Mouse (Mus musculus): ENCODE measurements around the gene Bbx. TPM values are rescaled to one million over a fixed set of nuclear protein-coding genes. Genes with fewer than 3 reads are reported as not detected.

The Bbx gene
- polyA plus RNA-seq, 1 experiment from 2014 or later, result 37.5 TPM

DNA sequence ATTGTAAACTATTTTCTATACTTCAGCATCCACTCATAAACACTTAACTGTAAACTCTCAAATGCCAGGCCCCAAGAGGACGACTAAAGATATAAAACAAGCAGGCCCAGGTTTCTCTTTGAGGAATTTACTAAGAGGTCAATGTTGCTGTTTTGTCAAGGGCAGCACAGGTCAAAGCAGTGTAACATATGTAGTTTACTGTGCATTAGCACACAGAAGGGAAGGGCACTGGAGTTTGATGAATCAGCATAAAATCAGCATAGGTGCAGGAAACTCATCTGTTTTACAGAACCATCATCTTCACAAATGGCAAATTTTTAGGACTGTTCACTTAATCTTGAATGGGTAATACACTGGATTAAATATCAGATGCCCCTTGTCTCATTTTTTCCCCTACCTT, 205.9 kb downstream of the Bbx start:
- no peaks in the 10 kb centered on the region for H3K36me3 ChIP-seq (ENCODE audit: control insufficient read depth, insufficient read depth, low read length)
- DNase-seq (ENCODE audit: low spot score) (no peak), ATAC-seq (ENCODE audit: insufficient number of reproducible peaks, low FRiP score, low TSS enrichment, low read depth) (no peak)
- no peak overlapping the region for H3K27ac ChIP-seq (replicated peaks; ENCODE audit: low read depth, low read length)
- no peak overlapping the region for H3K4me3 ChIP-seq (ENCODE audit: low read depth, low read length)
- H3K9ac ChIP-seq (ENCODE audit: low read length), result no peak overlapping the region
- H3K9me3 ChIP-seq (ENCODE audit: control insufficient read depth, low read length), result no peaks in the 10 kb centered on the region
- H3K4me1 ChIP-seq (ENCODE audit: control insufficient read depth, insufficient read depth, low read length), result no peaks in the 10 kb centered on the region
- H3K27me3 ChIP-seq (ENCODE audit: control insufficient read depth, insufficient read depth, low read length), result no peaks in the 10 kb centered on the region
- WGBS, result 66% methylated on average over 1 of the region's 1 CpGs
- H3K4me2 ChIP-seq (ENCODE audit: low read depth, severe bottlenecking), result no peak overlapping the region

DNA sequence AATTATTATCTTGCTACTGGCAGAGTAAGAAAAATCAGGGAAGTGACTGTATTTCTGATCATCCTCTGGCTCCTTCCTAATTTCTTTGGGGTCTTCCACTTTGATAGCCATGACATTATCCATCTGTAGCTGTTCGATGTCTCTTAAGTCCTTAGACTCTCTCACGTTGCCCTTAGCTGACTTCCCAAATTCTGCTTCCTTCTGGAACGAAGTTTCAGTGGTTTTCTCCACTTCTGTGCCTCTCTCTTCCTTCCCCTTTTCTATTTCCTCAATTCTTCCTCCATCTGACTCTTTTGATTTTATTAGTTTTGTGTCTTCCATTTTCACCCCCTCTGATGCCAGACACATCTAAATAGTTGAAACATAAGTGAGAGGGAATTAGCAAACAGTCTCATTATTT, 207.2 kb downstream of the Bbx start:
- no peak for DNase-seq (ENCODE audit: low spot score)
- Histone ChIP-seq H3K36me3 (ENCODE audit: control insufficient read depth, insufficient read depth, low read length) (no peaks in the 10 kb centered on the region), H3K9ac (ENCODE audit: low read length) (no peak overlapping the region), H3K4me1 (ENCODE audit: control insufficient read depth, insufficient read depth, low read length) (no peaks in the 10 kb centered on the region), H3K9me3 (ENCODE audit: control insufficient read depth, low read length) (no peaks in the 10 kb centered on the region), H3K4me3 (ENCODE audit: low read depth, low read length) (no peak overlapping the region), H3K27ac (replicated peaks; ENCODE audit: low read depth, low read length) (no peak overlapping the region), H3K4me2 (ENCODE audit: low read depth, severe bottlenecking) (no peak overlapping the region), H3K27me3 (ENCODE audit: control insufficient read depth, insufficient read depth, low read length) (no peaks in the 10 kb centered on the region)
- no peak for ATAC-seq (ENCODE audit: insufficient number of reproducible peaks, low FRiP score, low TSS enrichment, low read depth)
- WGBS, result 92% methylated on average over 3 of the region's 3 CpGs

DNA sequence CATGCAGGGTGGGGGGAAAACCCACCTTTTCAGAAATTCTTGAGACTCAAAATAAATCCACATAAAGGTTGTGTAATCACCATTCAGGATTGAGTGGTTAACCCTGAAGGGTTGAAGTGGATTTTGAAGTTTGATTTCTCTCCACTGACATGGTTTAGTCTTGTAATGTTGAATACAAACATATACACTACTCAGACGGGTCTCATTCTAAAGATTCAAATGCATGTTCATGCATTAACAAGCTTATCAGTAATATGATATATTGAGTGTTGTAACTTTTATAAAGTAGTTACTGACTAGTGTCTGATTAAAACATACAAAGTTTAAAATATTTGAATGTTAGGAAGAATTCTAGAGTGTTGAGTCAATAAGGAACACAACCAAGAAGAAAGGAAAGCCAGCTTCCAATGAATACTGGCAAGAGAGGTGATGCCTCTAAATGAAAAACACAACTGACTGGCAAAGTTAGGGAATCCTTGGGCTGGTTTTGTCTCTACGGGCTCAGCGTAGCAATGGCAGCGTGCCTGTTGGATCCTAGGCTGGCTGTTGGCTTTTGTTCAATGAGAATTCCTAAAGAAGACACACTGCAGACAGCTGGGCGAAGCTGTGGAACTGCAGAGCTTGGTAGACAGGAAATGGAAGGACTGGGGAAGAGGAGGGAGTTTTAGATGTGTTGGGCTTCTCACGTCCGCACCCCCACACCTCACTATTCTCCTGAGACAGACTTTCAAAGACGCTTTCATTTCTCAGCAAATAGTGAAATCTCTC, 211.3 kb downstream of the Bbx start:
- no peak for DNase-seq (ENCODE audit: low spot score)
- Histone ChIP-seq H3K4me3 (ENCODE audit: low read depth, low read length) (no peak overlapping the region), H3K4me2 (ENCODE audit: low read depth, severe bottlenecking) (no peak overlapping the region), H3K9ac (ENCODE audit: low read length) (no peak overlapping the region), H3K27me3 (ENCODE audit: control insufficient read depth, insufficient read depth, low read length) (no peaks in the 10 kb centered on the region), H3K4me1 (ENCODE audit: control insufficient read depth, insufficient read depth, low read length) (no peaks in the 10 kb centered on the region), H3K27ac (replicated peaks; ENCODE audit: low read depth, low read length) (no peak overlapping the region), H3K36me3 (ENCODE audit: control insufficient read depth, insufficient read depth, low read length) (no peaks in the 10 kb centered on the region), H3K9me3 (ENCODE audit: control insufficient read depth, low read length) (no peaks in the 10 kb centered on the region)
- no peak for ATAC-seq (ENCODE audit: insufficient number of reproducible peaks, low FRiP score, low TSS enrichment, low read depth)
- WGBS, result 90% methylated on average over 8 of the region's 8 CpGs

GRCm38 (mm10) chr16:50217084-50217483, 215.1 kb downstream of the Bbx start:
- Histone ChIP-seq H3K9ac (ENCODE audit: low read length) (no peak overlapping the region), H3K4me1 (ENCODE audit: control insufficient read depth, insufficient read depth, low read length) (no peaks in the 10 kb centered on the region), H3K27ac (replicated peaks; ENCODE audit: low read depth, low read length) (no peak overlapping the region), H3K27me3 (ENCODE audit: control insufficient read depth, insufficient read depth, low read length) (no peaks in the 10 kb centered on the region), H3K36me3 (ENCODE audit: control insufficient read depth, insufficient read depth, low read length) (no peaks in the 10 kb centered on the region), H3K4me2 (ENCODE audit: low read depth, severe bottlenecking) (no peak overlapping the region), H3K9me3 (ENCODE audit: control insufficient read depth, low read length) (no peaks in the 10 kb centered on the region), H3K4me3 (ENCODE audit: low read depth, low read length) (no peak overlapping the region)
- no peak for ATAC-seq (ENCODE audit: insufficient number of reproducible peaks, low FRiP score, low TSS enrichment, low read depth)
- DNase-seq (ENCODE audit: low spot score), result no peak

- DNase-seq (ENCODE audit: low spot score) (no peak), ATAC-seq (ENCODE audit: insufficient number of reproducible peaks, low FRiP score, low TSS enrichment, low read depth) (no peak)
- Histone ChIP-seq H3K27me3 (ENCODE audit: control insufficient read depth, insufficient read depth, low read length) (no peaks in the 10 kb centered on the region), H3K4me2 (ENCODE audit: low read depth, severe bottlenecking) (no peak overlapping the region), H3K4me3 (ENCODE audit: low read depth, low read length) (no peak overlapping the region), H3K9ac (ENCODE audit: low read length) (no peak overlapping the region), H3K36me3 (ENCODE audit: control insufficient read depth, insufficient read depth, low read length) (no peaks in the 10 kb centered on the region), H3K27ac (replicated peaks; ENCODE audit: low read depth, low read length) (no peak overlapping the region), H3K4me1 (ENCODE audit: control insufficient read depth, insufficient read depth, low read length) (no peaks in the 10 kb centered on the region), H3K9me3 (ENCODE audit: control insufficient read depth, low read length) (no peaks in the 10 kb centered on the region)
- WGBS, result 93% methylated on average over 4 of the region's 4 CpGs
Observed at GRCm38 (mm10) chr16:50211727-50212126, 220.5 kb downstream of the Bbx start.

DNA sequence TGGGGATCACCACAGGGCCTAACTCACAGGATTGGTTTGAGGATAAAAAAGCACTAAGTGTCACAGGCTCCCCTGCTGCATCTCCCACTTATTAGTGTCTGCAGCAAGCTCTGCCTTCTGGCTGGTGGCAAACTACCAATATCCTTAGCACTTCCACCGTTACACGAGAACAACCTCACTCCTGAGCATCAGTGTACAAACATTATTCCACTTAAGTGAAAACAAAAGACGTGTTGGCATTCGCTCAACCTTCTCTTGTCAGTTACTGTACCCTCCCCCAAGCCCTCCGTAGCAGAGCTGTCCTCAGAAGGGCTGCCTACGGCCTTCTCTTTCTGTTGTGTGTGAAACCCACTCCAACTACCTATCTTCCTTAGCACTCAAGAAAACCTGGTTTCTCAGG, 221.0 kb downstream of the Bbx start:
- Histone ChIP-seq H3K4me3 (ENCODE audit: low read depth, low read length) (no peak overlapping the region), H3K27me3 (ENCODE audit: control insufficient read depth, insufficient read depth, low read length) (no peaks in the 10 kb centered on the region), H3K9ac (ENCODE audit: low read length) (no peak overlapping the region), H3K9me3 (ENCODE audit: control insufficient read depth, low read length) (no peaks in the 10 kb centered on the region), H3K4me1 (ENCODE audit: control insufficient read depth, insufficient read depth, low read length) (no peaks in the 10 kb centered on the region), H3K27ac (replicated peaks; ENCODE audit: low read depth, low read length) (no peak overlapping the region), H3K4me2 (ENCODE audit: low read depth, severe bottlenecking) (no peak overlapping the region), H3K36me3 (ENCODE audit: control insufficient read depth, insufficient read depth, low read length) (no peaks in the 10 kb centered on the region)
- ATAC-seq (ENCODE audit: insufficient number of reproducible peaks, low FRiP score, low TSS enrichment, low read depth) (no peak), DNase-seq (ENCODE audit: low spot score) (no peak)
- 90% methylated on average over 6 of the region's 6 CpGs for WGBS

GRCm38 (mm10) chr16:50210742-50211141, 221.4 kb downstream of the Bbx start:
- H3K27me3 ChIP-seq (ENCODE audit: control insufficient read depth, insufficient read depth, low read length), result no peaks in the 10 kb centered on the region
- DNase-seq (ENCODE audit: low spot score) (no peak), ATAC-seq (ENCODE audit: insufficient number of reproducible peaks, low FRiP score, low TSS enrichment, low read depth) (no peak)
- H3K4me1 ChIP-seq (ENCODE audit: control insufficient read depth, insufficient read depth, low read length), result no peaks in the 10 kb centered on the region
- no peak overlapping the region for H3K9ac ChIP-seq (ENCODE audit: low read length)
- H3K4me2 ChIP-seq (ENCODE audit: low read depth, severe bottlenecking), result no peak overlapping the region
- no peak overlapping the region for H3K27ac ChIP-seq (replicated peaks; ENCODE audit: low read depth, low read length)
- no peak overlapping the region for H3K4me3 ChIP-seq (ENCODE audit: low read depth, low read length)
- H3K36me3 ChIP-seq (ENCODE audit: control insufficient read depth, insufficient read depth, low read length), result no peaks in the 10 kb centered on the region
- 91% methylated on average over 2 of the region's 2 CpGs for WGBS
- H3K9me3 ChIP-seq (ENCODE audit: control insufficient read depth, low read length), result no peaks in the 10 kb centered on the region

GRCm38 (mm10) chr16:50204944-50205343, 227.2 kb downstream of the Bbx start:
- ATAC-seq (ENCODE audit: insufficient number of reproducible peaks, low FRiP score, low TSS enrichment, low read depth) (no peak), DNase-seq (ENCODE audit: low spot score) (no peak)
- Histone ChIP-seq H3K4me1 (ENCODE audit: control insufficient read depth, insufficient read depth, low read length) (no peaks in the 10 kb centered on the region), H3K27me3 (ENCODE audit: control insufficient read depth, insufficient read depth, low read length) (no peaks in the 10 kb centered on the region), H3K4me3 (ENCODE audit: low read depth, low read length) (no peak overlapping the region), H3K27ac (replicated peaks; ENCODE audit: low read depth, low read length) (no peak overlapping the region), H3K36me3 (ENCODE audit: control insufficient read depth, insufficient read depth, low read length) (peaks cover 3% of the 10 kb centered on the region; the same call in 1 of the 2 replicates), H3K4me2 (ENCODE audit: low read depth, severe bottlenecking) (no peak overlapping the region), H3K9ac (ENCODE audit: low read length) (no peak overlapping the region), H3K9me3 (ENCODE audit: control insufficient read depth, low read length) (no peaks in the 10 kb centered on the region)
- 85% methylated on average over 3 of the region's 3 CpGs for WGBS
